Mouse (Mus musculus) ES-Bruce4 (cell line): ENCODE results near the gene Abtb1. TPM values are rescaled to one million over a fixed set of nuclear protein-coding genes. Genes with fewer than 3 reads are reported as not detected.

Experiments
- H3K27ac ChIP-seq: 2 replicates; pipeline ENCODE4 v1.5.1; 2012; ENCODE audit warnings: low read length, inconsistent platforms; ENCODE audit not compliant: insufficient read depth
- H3K27me3 ChIP-seq: 2 replicates; pipeline ENCODE4 v1.6.1; 2012; ENCODE audit warnings: mild to moderate bottlenecking, low read length, inconsistent platforms; ENCODE audit not compliant: control insufficient read depth, poor library complexity, insufficient read depth, severe bottlenecking
- H3K36me3 ChIP-seq: 2 replicates; pipeline ENCODE4 v1.6.1; 2012; ENCODE audit warnings: inconsistent platforms, mild to moderate bottlenecking, low read length, moderate library complexity; ENCODE audit not compliant: control insufficient read depth, poor library complexity, insufficient read depth, severe bottlenecking
- H3K4me1 ChIP-seq: one replicate; pipeline ENCODE4 v1.8.1; 2011; ENCODE audit warnings: low read length; ENCODE audit not compliant: control insufficient read depth, insufficient read depth
- H3K4me3 ChIP-seq: 2 replicates; pipeline ENCODE4 v1.5.1; 2011; ENCODE audit warnings: low read depth, mild to moderate bottlenecking, low read length
- H3K9ac ChIP-seq: 2 replicates; pipeline ENCODE4 v1.6.1; 2012; ENCODE audit warnings: low read depth, mild to moderate bottlenecking, inconsistent platforms; ENCODE audit not compliant: poor library complexity, severe bottlenecking
- H3K9me3 ChIP-seq: replicated peaks from 2 replicates; pipeline ENCODE4 v1.6.1; 2012; ENCODE audit warnings: mild to moderate bottlenecking, low read length, inconsistent platforms; ENCODE audit not compliant: control insufficient read depth, poor library complexity, insufficient read depth, severe bottlenecking
- CTCF ChIP-seq: IDR thresholded peaks from one replicate; pipeline ENCODE4 v1.8.1; 2011; ENCODE audit warnings: low read depth, low read length
- EP300 ChIP-seq: IDR thresholded peaks from 2 replicates; pipeline ENCODE4 v1.6.1; 2011; ENCODE audit warnings: low read depth, low read length; ENCODE audit not compliant: insufficient read depth
- POLR2A ChIP-seq: IDR thresholded peaks from one replicate; pipeline ENCODE4 v1.8.1; 2011; ENCODE audit warnings: low read length; ENCODE audit not compliant: insufficient read depth
- polyA plus RNA-seq: library from polyadenylated mRNA; stranded (reverse); fragments of >200 nt; gene quantifications from 2 replicates; pipeline ENCODE4 v1.2.4, GENCODE M21; 2011; ENCODE audit warnings: low read depth; ENCODE audit not compliant: missing spikeins, insufficient read depth, insufficient read length

Gene Abtb1
- polyA plus RNA-seq = 16.7 and 18.3 TPM in 2 replicates

GRCm38 (mm10) chr6:88841781-88842689 lies at the start of gene Abtb1:
TSS of gene Abtb1 (minus strand) at chr6:88841984.
- H3K27me3 ChIP-seq = no peaks in the 10 kb centered on the region
- peak within 1 kb of the TSS; percentile 94 for H3K4me3 ChIP-seq
- no peaks in the 10 kb centered on the region for H3K9me3 ChIP-seq
- peak within 1 kb of the TSS; percentile 78 for H3K9ac ChIP-seq
- no peak within 1 kb of the TSS for H3K27ac ChIP-seq
- TF ChIP-seq POLR2A = peak; percentile 25
- TF ChIP-seq CTCF = peak; percentile 56
- 0 out of 2 replicates have a peak, but pooled peaks have one; percentile 11 for TF ChIP-seq EP300
- no peaks in the 10 kb centered on the region for H3K36me3 ChIP-seq
- H3K4me1 ChIP-seq = no peaks in the 10 kb centered on the region

DNA sequence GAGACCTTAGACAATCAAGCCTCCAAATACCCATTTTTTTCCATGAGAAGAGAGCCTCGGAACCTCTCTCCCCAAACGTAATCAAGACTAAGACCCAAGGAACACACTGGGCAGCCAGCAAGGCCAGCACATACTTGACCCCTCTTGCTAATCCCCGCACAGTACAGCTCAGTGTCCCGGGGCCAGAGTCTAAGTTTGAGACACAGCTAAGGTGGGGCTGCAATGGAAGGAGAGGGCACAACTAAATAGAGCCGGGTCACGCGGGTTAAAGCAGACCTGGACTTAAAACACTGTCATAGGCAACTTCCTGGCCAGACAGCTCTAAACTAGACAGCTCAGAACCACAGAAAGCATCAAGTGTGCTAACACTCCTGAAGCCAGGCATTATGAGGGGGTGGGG lies 49.0 kb upstream of the Abtb1 start:
- Histone ChIP-seq H3K27ac (no peak overlapping the region), H3K9me3 (no peaks in the 10 kb centered on the region), H3K4me1 (peaks cover 2% of the 10 kb centered on the region), H3K9ac (no peak overlapping the region), H3K4me3 (no peak overlapping the region), H3K36me3 (peaks cover 96% of the 10 kb centered on the region), H3K27me3 (no peaks in the 10 kb centered on the region)
- no peak for TF ChIP-seq POLR2A
- no peak for TF ChIP-seq EP300
- no peak for TF ChIP-seq CTCF

DNA sequence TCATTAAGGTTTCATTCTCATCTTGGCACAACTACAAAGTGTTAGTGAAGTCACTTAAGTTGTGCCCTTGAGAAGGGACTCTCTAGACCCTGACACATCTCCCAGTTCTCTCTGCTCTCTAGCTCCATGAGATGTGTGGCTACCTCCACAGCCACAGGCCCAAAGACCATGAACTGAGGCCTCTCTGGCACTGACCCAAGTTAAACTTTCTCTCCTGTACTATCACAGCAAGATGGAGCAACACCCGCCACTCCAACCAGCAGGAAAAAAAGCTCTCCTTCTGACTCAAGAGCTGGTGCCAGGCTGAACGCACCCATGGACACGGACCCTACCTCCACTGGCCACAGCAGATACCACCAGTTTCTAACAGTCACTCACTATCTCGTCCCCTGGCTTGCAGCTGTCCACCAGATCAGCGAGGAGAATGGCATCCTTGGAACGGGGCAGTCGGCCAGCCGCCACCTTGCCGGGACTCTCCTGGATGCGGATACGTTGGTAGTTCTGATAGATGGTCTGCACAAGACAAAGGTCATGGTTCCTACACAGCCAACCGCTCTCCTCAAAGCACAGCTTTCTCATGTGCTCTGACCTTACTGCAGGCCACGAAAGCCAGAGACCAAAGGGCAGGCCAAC lies 47.7 kb upstream of the Abtb1 start:
- Histone ChIP-seq H3K27ac (no peak overlapping the region), H3K9me3 (no peaks in the 10 kb centered on the region)
- no peak for TF ChIP-seq CTCF
- TF ChIP-seq POLR2A = no peak
- TF ChIP-seq EP300 = no peak

GRCm38 (mm10) chr6:88886417-88886967 lies 44.7 kb upstream of the Abtb1 start:
- Histone ChIP-seq H3K36me3 (peaks cover 94% of the 10 kb centered on the region), H3K4me3 (no peak overlapping the region), H3K27ac (no peak overlapping the region), H3K9me3 (no peaks in the 10 kb centered on the region), H3K9ac (no peak overlapping the region), H3K27me3 (no peaks in the 10 kb centered on the region), H3K4me1 (peaks cover 4% of the 10 kb centered on the region)
- TF ChIP-seq CTCF (no peak), EP300 (no peak), POLR2A (no peak)

More for the DNA sequence above, 47.7 kb upstream of the Abtb1 start:
- Histone ChIP-seq H3K27me3 (no peaks in the 10 kb centered on the region), H3K4me1 (peaks cover 3% of the 10 kb centered on the region), H3K9ac (no peak overlapping the region), H3K36me3 (peaks cover 96% of the 10 kb centered on the region), H3K4me3 (no peak overlapping the region)

DNA sequence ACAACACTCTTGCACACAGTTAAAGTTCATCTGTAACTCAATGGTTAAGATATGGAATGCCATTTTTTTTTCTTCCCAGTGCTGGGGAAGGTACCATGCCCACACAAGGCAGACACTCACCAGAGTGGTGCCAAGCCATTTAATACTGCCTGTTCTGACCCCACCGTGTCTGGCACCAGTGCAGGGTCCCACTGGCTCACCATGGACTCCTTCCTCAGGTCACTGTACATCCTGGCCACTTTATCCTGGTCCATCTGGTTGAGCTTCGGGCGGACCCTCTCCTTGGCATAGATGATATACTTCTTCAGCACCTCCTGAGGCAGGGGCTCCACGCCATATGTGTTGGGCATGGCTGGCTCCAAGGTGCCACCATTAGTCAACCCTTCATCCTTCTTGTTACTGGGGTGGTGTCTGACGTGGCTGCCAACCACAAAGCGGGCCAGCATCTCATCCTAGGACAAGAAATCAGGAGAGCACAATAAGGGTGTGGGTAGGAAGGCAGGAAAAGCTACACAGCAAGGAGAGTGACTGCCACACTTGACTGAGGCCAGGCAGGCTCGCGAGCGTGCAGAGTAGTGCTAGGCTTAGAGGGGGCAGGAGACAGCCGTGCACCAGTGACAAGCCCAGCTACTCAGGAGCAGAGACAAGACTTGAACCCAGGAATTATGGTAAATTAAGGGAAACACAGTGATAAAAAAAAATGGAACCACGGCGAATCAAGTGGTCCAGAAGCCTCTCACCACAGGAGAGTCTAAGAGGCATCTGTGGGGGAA lies 44.0 kb upstream of the Abtb1 start:
- H3K36me3 ChIP-seq = peaks cover 87% of the 10 kb centered on the region
- no peaks in the 10 kb centered on the region for H3K9me3 ChIP-seq
- H3K27ac ChIP-seq = no peak overlapping the region
- H3K9ac ChIP-seq = no peak overlapping the region
- TF ChIP-seq POLR2A (no peak), CTCF (no peak), EP300 (no peak)
- H3K4me1 ChIP-seq = peaks cover 4% of the 10 kb centered on the region
- H3K27me3 ChIP-seq = no peaks in the 10 kb centered on the region
- H3K4me3 ChIP-seq = no peak overlapping the region
